Mouse (Mus musculus) forebrain, embryonic 14.5 days (tissue): Measurements from ENCODE around the gene a. TPM values are rescaled to one million over a fixed set of nuclear protein-coding genes. Genes with fewer than 3 reads are reported as not detected.

Experiments
- ATAC-seq: fragments of 200-750 bp; cut with Nextera tagmentation; 2 replicates; pipeline ENCODE4 v1.8.0; 2017; ENCODE audit warnings: mild to moderate bottlenecking, moderate library complexity
- DNase-seq: peaks from one replicate; pipeline ENCODE4 v3.0.0-alpha.2; 2015; ENCODE audit warnings: low spot score
- H3K27ac ChIP-seq: fragments of 300-500 bp; sonication (generic); 2 replicates; pipeline ENCODE4 v1.5.1; 2014; ENCODE audit warnings: low read depth, mild to moderate bottlenecking, control low read depth, low read length, moderate library complexity
- H3K27me3 ChIP-seq: fragments of 300-500 bp; sonication (generic); replicated peaks from 2 replicates; pipeline ENCODE4 v1.6.1; 2014; ENCODE audit warnings: low read length, control low read depth, mixed read lengths; ENCODE audit not compliant: control insufficient read depth, insufficient read depth
- H3K36me3 ChIP-seq: fragments of 300-500 bp; sonication (generic); 2 replicates; pipeline ENCODE4 v1.6.1; 2014; ENCODE audit warnings: low read length, control low read depth; ENCODE audit not compliant: control insufficient read depth, insufficient read depth
- H3K4me1 ChIP-seq: fragments of 300-500 bp; sonication (generic); 2 replicates; pipeline ENCODE4 v1.6.1; 2014; ENCODE audit warnings: antibody characterized with exemption, low read length, control low read depth; ENCODE audit not compliant: control insufficient read depth, insufficient read depth
- H3K4me2 ChIP-seq: fragments of 300-500 bp; sonication (generic); 2 replicates; pipeline ENCODE4 v1.6.1; 2014; ENCODE audit warnings: mild to moderate bottlenecking, control low read depth, low read length
- H3K4me3 ChIP-seq: fragments of 300-500 bp; sonication (generic); 2 replicates; pipeline ENCODE4 v1.5.1; 2014; ENCODE audit warnings: low read depth, low read length, control low read depth
- H3K9ac ChIP-seq: fragments of 300-500 bp; sonication (generic); 2 replicates; pipeline ENCODE4 v1.6.1; 2014; ENCODE audit warnings: mild to moderate bottlenecking, low read length, control low read depth, moderate library complexity
- H3K9me3 ChIP-seq: fragments of 300-500 bp; sonication (generic); replicated peaks from 2 replicates; pipeline ENCODE4 v1.6.1; 2016; ENCODE audit warnings: low read length, control low read depth, mixed read lengths; ENCODE audit not compliant: control insufficient read depth
- WGBS: fragments of 180-500 bp; shearing (Covaris S2); extraction: QIAGEN DNeasy Blood & Tissue Kit; methylation state at CpG from one replicate; pipeline ENCODE4 v1.1.7; 2014; 5-methylcytosine and 5-hydroxymethylcytosine counted together
- polyA plus RNA-seq: library from polyadenylated mRNA; unstranded; fragments of >200 nt; fragmentation: Nextera tagmentation; extraction: Ambion mirVana; gene quantifications from 2 replicates; pipeline ENCODE4 v1.2.1, GENCODE M21; 2014

Gene a
- polyA plus RNA-seq, 1 experiment from 2014 or later = 0.89 TPM

DNA sequence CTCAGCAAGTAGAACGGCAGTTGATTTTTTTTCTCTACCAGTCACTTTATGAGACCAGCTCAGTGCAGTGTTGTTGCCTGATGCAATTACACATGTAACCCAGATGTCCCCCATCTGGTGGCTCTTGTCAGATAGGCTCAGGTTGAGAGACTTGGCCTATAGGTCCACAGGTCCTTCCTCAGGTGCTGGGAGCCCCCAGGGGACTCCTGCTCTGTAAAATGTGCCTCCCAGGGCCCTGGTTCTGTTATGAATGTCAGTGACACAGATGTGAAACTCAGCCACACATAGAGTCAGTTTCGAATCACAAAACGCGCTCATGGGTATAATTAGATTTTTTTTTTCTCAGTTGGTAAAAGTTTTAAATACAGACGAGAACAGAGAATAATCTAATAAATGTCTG, 33.5 kb upstream of the a start:
- 89% methylated on average over 5 of the region's 5 CpGs for WGBS
- H3K4me2 ChIP-seq = no peak overlapping the region
- ATAC-seq (no peak), DNase-seq (no peak)
- no peak overlapping the region for H3K4me3 ChIP-seq
- no peaks in the 10 kb centered on the region for H3K36me3 ChIP-seq
- no peaks in the 10 kb centered on the region for H3K27me3 ChIP-seq
- H3K9me3 ChIP-seq = no peaks in the 10 kb centered on the region
- H3K9ac ChIP-seq = no peak overlapping the region
- no peaks in the 10 kb centered on the region for H3K4me1 ChIP-seq
- H3K27ac ChIP-seq = no peak overlapping the region

DNA sequence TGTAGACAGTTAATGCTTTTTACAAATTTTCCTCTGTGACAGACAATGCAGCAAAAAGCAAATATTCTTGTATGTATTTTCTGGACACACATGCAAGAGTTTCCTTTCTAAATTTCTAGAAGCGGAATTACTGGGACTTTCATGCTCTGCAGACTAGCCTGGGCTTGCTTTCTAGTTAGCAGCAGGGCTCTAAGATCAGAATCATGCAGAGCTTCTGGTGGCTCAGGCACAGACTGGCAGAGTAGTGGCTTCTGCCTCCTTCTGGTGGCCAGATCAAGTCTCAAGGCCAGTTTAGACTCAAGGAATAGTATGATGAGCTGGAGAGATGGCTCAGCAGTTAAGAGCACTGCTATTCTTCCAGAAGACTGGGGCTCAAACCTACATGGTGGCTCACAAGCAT, 32.7 kb upstream of the a start:
- no peak overlapping the region for H3K4me2 ChIP-seq

DNA sequence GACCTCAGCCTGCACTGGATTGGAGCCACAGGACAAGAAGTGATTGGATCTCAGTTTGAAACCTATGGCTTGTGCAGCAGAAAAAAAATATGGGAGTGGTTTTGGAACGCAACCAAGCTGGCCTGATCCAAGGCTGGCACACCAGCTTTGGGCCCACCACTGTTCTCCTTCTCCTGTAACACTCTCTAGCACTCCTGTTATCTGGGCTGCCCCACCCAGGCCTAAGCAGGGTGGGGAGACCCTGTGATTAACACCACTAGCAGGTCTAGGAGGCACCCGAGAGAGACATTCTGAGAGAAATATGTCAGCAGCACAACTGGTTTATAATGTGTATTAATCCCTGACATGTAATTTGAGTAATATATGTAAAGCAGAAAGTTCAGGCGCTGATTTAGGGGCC, 28.0 kb upstream of the a start:
- H3K9me3 ChIP-seq = no peaks in the 10 kb centered on the region
- WGBS = 84% methylated on average over 3 of the region's 3 CpGs
- no peak for DNase-seq

More for the DNA sequence above, 32.7 kb upstream of the a start:
- H3K4me3 ChIP-seq = no peak overlapping the region
- 83% methylated on average over 1 of the region's 1 CpGs for WGBS
- H3K27ac ChIP-seq = no peak overlapping the region
- H3K4me1 ChIP-seq = 0 out of 2 replicates have a peak, but pooled peaks cover 2% of the 10 kb centered on the region
- ATAC-seq (no peak), DNase-seq (no peak)
- H3K9me3 ChIP-seq = no peaks in the 10 kb centered on the region
- no peaks in the 10 kb centered on the region for H3K36me3 ChIP-seq
- no peaks in the 10 kb centered on the region for H3K27me3 ChIP-seq
- no peak overlapping the region for H3K9ac ChIP-seq

DNA sequence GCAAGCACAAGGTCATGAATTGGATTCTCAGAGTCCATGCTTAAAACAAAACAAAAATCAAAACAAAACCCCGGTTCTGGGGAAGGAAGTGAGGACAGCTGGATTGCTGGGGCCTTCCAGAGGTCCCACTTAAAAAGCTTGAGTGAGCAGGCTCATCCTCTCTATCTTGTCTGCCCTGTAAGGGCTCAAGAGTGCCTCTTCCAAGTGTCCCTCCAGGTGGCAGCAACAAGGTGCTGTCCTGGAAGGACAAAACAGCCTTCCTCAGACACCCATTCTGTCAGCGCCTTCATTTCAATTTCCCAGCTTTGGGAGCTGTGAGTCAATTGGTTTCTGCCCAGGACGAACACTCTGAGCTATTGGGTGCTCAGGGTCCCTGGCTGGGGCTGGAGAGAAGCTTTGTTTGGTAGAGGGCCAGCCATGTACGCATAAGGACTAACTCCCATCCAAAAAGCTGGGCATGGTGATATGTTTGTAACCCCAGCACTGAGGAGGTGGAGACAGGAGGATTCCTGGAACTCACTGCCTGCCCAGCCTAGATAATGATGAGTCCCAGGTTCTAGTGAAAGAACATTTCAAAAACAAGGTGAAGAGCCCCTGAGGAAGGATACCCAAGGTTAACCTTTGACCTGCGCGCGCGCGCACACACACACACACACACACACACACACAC, 26.2 kb upstream of the a start:
- H3K27ac ChIP-seq = no peak overlapping the region
- DNase-seq (no peak), ATAC-seq (no peak)
- H3K9me3 ChIP-seq = no peaks in the 10 kb centered on the region
- no peak overlapping the region for H3K9ac ChIP-seq
- no peaks in the 10 kb centered on the region for H3K27me3 ChIP-seq
- no peak overlapping the region for H3K4me3 ChIP-seq
- no peak overlapping the region for H3K4me2 ChIP-seq
- H3K4me1 ChIP-seq = 0 out of 2 replicates have a peak, but pooled peaks cover 2% of the 10 kb centered on the region
- WGBS = 81% methylated on average over 9 of the region's 9 CpGs
- H3K36me3 ChIP-seq = no peaks in the 10 kb centered on the region

More for the DNA sequence above, 28.0 kb upstream of the a start:
- no peak overlapping the region for H3K27ac ChIP-seq
- no peak overlapping the region for H3K4me3 ChIP-seq
- H3K4me2 ChIP-seq = no peak overlapping the region
- no peaks in the 10 kb centered on the region for H3K36me3 ChIP-seq
- no peak overlapping the region for H3K9ac ChIP-seq
- no peak for ATAC-seq
- H3K27me3 ChIP-seq = no peaks in the 10 kb centered on the region
- H3K4me1 ChIP-seq = 0 out of 2 replicates have a peak, but pooled peaks cover 2% of the 10 kb centered on the region

DNA sequence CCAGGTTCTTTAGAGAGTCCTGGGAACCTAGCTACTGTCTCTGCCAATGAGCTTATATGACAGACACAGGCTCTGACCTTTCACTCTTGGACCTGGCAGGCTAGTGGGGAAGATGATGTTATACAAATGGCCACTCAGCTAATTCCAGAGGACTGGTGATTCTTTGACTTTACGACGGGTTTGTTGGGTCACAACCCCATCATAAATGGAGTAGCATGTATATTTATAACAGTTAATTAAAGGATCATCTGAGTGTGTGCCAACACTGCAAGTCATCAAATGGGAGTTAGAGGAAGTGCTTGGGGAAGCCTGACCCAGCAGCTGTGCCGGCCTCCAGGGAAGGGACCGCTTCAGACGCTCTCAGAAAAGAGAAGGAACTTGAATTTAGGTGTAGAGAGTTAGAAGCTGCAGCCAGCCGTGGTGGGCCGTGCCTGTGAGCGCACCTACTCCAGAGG, 25.6 kb upstream of the a start:
- Histone ChIP-seq H3K4me1 (0 out of 2 replicates have a peak, but pooled peaks cover 2% of the 10 kb centered on the region), H3K27me3 (no peaks in the 10 kb centered on the region), H3K27ac (no peak overlapping the region), H3K4me2 (no peak overlapping the region), H3K36me3 (no peaks in the 10 kb centered on the region), H3K9ac (no peak overlapping the region), H3K4me3 (no peak overlapping the region), H3K9me3 (no peaks in the 10 kb centered on the region)
- WGBS = 81% methylated on average over 8 of the region's 8 CpGs
- DNase-seq (no peak), ATAC-seq (no peak)

DNA sequence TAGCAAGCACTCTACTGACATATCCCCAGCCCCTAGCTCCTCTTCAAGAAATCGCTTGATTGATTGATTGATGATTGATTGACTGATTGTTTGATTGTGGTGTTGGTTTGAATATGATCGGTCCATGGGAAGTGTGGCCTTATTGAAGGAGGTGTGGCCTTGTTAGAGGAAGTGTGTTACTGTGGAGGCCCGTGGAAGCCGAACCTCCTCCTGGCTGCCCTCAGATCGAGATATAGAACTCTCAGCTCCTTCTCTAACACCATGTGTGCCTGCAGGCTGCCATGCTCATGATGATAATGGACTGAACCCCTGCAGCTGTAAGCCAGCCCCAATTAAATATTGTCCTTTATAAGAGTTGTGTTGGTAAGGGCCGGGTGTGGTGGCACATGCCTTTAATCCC, 24.2 kb upstream of the a start:
- ATAC-seq (no peak), DNase-seq (no peak)
- no peak overlapping the region for H3K4me2 ChIP-seq
- H3K27ac ChIP-seq = no peak overlapping the region
- H3K36me3 ChIP-seq = no peaks in the 10 kb centered on the region
- no peak overlapping the region for H3K9ac ChIP-seq
- no peaks in the 10 kb centered on the region for H3K27me3 ChIP-seq
- WGBS = 92% methylated on average over 6 of the region's 6 CpGs
- no peaks in the 10 kb centered on the region for H3K9me3 ChIP-seq
- 0 out of 2 replicates have a peak, but pooled peaks cover 2% of the 10 kb centered on the region for H3K4me1 ChIP-seq
- no peak overlapping the region for H3K4me3 ChIP-seq

DNA sequence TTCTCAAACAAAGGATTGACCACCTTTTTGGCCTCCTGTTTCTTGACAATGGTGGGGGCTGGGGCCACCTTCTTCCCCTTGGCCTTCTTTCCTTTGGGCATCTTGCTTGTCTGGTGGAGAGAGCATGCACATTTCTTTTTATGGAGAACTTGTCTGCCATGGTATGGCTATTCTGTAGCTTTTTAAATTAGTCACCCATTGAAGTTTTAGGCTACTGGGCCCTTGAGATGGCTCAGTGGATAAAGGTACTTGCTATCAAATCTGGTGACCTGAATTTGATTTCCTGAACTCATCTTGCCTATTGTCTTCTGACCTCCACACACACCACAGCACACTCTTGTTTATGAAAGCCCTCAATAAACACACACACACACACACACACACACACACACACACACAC, 21.3 kb upstream of the a start, which contains the start of gene Gm14214:
Gene Gm14214 (minus strand): TSS at position 101 of the 400 bp plus-strand sequence.
- Histone ChIP-seq H3K9me3 (no peaks in the 10 kb centered on the region), H3K27ac (no peak within 1 kb of the TSS), H3K9ac (no peak within 1 kb of the TSS), H3K4me1 (no peaks in the 10 kb centered on the region), H3K4me3 (no peak within 1 kb of the TSS), H3K27me3 (no peaks in the 10 kb centered on the region), H3K4me2 (no peak within 1 kb of the TSS), H3K36me3 (no peaks in the 10 kb centered on the region)
- ATAC-seq = no peak
- DNase-seq = no peak

DNA sequence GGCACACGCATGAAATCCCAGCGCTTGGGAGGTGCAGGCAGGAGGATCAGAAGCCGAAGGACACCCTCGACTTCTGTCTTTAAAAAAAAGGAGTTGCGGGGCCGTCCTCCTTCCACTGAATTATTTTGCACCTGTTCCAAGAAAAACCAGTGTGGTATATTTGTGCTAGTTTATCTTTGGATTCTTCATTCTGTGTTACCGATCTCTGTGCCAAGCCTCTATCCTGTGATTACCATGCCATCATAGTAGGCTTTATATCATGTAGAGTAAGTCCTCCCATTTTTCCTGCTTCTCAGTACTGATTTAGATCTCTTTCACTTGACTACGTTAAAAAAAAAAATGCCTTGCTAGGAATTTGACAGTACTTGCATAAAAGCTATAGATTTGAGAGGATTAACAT, 19.6 kb upstream of the a start:
- H3K4me2 ChIP-seq = no peak overlapping the region
- ATAC-seq (no peak), DNase-seq (no peak)
- H3K9ac ChIP-seq = no peak overlapping the region
- no peak overlapping the region for H3K27ac ChIP-seq
- H3K9me3 ChIP-seq = no peaks in the 10 kb centered on the region
- 80% methylated on average over 8 of the region's 8 CpGs for WGBS
- H3K27me3 ChIP-seq = no peaks in the 10 kb centered on the region
- H3K36me3 ChIP-seq = no peaks in the 10 kb centered on the region
- H3K4me3 ChIP-seq = no peak overlapping the region
- no peaks in the 10 kb centered on the region for H3K4me1 ChIP-seq

DNA sequence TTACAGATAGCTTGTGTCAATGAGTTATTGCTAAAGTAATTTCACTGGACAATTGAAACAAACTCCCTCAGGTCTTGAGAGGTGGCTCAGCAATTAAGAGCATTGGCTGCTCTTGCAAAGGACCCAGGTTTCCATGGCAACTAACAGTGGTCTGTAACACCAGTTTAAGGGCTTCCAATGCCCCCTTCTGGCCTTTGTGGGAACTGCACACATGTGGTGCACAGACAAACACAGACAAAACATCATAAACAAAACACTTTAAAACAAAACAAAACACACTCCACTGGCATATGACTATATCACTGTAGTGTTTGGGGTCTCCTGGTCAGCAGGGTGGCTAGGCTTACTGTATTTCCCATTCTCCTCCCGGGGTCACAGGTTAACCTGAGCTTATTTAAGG, 17.2 kb upstream of the a start:
- WGBS = 100% methylated on average over 1 of the region's 1 CpGs
- H3K4me3 ChIP-seq = no peak overlapping the region
- DNase-seq (peak; percentile 61), ATAC-seq (no peak)
- H3K4me1 ChIP-seq = no peaks in the 10 kb centered on the region
- no peaks in the 10 kb centered on the region for H3K9me3 ChIP-seq
- no peaks in the 10 kb centered on the region for H3K27me3 ChIP-seq
- no peak overlapping the region for H3K27ac ChIP-seq
- no peak overlapping the region for H3K9ac ChIP-seq
- no peaks in the 10 kb centered on the region for H3K36me3 ChIP-seq
- H3K4me2 ChIP-seq = no peak overlapping the region
